Mouse (Mus musculus) CH12F3 (cell line): Measurements from ENCODE around the gene Chchd6.

Source experiments
- in situ Hi-C: fragments of 300-500 bp; cut with MboI; formaldehyde crosslinking; loops from 2 replicates; pipeline ENCODE4 v1.14.3; 2020; ENCODE audit warnings: low sequenced_read_pairs

Chchd6 gene

DNA sequence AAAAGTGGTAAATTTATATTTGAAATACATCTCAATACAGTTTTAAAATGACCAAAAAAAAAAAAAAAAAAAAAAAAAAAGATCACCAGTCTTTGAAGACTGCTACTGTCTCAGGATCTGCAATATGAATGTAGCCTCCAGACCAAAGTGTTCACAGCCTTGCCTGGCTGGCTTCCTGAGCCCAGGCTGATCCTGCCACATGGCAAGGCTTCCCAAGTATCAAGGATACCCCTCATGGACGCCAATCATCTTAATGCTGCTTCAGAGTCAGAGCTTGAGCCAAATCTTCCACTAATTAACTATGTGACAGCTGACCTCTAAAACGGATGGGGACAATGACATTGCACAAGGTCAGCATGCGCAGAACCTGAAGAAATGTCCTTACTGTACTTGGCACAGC, 3.9 kb downstream of the Chchd6 start:
- in situ Hi-C loops, result no loop called here

DNA sequence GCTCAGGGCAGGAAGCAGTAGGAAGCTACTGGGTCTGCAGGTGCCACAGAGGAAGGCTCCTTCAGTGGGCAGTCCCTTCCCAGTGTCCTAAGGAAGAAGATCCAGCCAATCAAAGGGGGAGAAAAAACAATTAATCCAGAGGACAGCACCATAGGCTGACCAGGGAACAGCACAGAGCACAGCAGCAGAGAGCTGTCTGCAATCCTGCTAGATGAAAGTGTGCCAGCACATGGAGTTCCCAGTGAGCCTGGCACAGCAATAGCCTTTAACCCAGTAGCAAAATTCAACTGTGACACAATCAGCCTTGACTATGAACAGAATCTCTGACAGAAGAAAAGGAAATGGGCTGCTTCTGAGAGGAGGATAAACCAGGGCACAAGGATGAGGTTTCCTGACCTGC, 9.8 kb downstream of the Chchd6 start:
- in situ Hi-C loops, result no loop called here

DNA sequence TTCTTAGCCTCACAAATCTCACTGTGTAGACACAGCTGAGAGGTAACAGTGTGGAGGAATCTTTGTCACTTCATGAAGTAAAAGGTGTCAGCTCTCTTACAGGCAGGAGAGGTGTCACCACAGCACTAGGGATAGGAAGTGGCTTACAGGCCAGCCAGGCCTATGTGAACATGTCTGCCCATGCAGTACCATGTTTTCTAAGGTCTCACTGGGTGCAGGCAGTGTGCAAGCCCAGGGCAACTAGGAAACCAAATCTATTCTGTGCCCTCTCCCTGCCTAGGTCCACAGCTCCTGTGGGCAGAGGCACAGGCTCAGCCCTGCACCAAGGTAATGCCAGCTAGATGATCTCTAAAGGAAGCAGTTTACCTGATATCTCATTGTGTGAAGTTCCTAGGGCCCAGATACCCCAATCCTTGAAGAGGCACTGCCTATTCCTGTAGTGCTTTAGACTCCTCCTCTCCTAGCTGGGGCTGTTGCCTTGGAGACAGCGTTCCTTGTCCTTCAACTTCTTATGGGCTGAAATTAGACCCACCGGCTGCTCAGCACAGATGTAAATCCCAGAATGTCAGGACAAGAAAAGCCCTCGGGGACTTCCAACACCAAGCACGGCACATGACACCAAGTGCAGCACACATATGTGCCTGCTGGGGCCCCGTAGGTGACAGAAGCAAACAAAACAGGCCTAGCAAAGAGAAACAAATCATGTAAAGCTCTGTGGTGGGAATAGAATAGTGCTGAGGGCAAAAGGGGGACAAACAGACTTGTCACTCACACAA, 10.6 kb downstream of the Chchd6 start:
- in situ Hi-C loops, result no loop called here

DNA sequence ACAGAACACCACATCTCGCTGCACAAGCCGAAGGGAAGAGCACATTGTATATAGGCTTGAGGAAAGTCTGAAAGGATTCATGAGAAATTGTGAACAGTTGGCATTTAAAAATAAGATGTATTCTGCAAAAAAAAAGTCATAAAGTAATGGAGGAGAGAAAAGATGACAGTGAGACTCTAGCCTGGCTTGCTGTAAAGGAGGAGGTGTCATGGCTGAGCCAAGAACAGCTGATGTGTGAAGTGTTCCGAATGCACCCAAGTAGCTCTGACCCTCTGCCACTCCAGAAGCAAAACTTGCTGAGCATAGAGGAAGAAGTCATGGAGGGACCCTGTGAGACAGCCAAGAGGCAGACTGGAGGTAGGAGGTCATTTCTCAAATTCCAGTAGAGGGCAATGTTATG, 12.3 kb downstream of the Chchd6 start:
- in situ Hi-C loops, result no loop called here

DNA sequence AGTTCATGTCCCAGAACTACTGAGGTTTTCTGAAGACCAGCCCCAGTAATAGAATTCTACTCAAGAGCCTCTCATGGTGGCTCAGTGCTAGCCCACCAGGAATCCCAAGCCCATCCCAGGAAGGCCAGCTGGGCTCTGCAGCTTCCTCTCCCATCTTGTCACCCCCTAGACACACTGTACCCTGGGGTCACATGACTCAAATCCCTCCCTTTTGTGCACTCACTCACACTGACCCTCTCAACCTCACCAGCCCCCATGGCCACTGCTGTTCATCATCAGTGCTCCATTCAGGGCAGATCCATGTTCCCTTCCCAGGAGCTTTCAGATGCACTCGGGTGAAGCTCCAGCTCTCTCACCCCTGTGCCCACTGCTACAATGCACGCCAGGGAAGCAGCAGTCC, 20.8 kb downstream of the Chchd6 start:
- in situ Hi-C loops, result no loop called here

DNA sequence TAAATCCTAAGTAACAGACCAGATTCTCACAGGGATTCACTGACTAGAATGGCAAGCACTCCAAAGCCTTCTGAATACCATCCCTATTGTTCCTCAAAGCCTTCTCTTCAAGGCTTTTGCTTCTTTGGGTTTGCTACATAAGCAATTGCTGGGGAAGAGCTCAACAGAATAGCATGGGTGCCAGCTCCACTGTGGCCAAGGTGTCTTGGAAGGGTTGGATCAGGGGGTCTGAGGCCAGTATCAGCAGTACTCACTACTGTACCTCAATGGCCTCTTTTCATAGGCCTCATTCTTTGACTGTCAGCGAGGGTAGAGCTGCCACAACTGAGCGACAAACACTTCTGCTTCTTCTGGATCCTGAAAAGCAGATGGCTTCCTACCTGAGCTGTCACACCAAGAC, 21.7 kb downstream of the Chchd6 start:
- in situ Hi-C loops, result no loop called here

DNA sequence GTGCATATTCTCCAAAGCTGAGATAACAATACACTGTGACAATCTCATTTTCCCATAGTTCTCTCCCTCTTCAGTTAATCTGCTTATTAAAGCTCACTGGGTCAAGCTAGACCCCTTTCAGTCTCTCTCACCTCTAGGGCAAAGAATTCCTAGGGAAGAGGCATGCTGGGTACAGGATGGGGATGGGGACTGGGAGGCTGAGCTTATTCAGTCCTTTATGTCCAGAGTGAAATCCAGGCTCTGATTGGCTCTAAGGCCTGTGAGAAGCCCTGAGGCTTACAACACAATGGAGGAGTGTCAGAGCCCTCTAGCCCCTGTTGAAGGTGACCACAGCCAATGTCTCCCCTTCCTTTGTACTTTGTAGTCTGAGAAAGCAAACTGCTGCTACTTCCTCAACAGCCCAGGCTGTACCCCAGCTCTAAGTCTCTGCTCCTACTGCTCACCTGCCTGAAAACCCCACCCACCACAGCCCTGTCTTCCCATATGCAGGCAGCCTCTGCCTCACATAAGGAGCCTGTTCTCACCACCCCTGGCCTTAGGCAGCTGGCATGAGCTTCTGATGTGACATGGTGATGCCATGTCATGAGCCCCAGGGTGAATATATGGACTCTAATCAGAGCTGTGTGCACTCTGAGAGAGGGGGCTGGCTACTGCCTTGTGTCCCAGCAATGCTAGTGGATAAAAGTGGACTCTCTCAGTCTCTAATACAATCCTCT, 22.4 kb downstream of the Chchd6 start:
- in situ Hi-C loops, result no loop called here

DNA sequence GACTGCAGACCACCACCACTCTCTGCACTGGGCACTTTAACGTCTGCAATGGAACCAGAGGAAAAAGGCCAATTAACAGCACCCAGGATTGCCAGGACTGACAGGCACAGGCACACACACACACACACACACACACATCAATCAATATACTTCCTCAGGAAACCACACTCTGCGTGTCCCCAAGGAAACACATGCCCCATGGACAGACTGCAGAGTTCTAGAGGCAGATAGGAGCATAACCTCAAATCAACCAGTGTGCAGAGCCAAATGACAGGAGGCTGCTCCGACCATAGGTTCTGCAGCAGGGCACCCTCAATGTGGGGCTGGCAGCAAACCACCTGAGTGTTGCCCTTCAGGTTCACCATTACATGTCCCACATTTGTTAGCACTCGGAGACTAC, 26.1 kb downstream of the Chchd6 start:
- in situ Hi-C loops, result no loop called here

DNA sequence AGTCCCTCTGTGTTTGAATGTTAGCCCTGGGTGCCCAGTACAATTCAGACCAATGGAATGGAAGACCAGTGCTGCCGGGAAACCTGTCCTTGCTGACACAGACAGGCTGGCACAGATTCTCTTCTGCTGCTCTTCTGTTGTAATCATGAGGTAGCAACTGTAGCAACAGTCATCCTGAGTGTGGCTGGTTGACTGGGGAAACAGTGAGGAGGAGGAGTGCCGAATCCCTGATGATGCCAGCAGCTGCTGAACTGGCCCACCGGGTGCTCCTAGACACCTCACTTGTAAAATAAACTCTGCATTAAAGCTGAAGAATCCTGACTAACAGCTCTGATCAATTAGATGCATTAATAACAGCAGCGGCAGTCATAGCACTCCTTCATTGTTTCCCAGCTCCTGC, 28.7 kb downstream of the Chchd6 start:
- in situ Hi-C loops, result no loop called here

DNA sequence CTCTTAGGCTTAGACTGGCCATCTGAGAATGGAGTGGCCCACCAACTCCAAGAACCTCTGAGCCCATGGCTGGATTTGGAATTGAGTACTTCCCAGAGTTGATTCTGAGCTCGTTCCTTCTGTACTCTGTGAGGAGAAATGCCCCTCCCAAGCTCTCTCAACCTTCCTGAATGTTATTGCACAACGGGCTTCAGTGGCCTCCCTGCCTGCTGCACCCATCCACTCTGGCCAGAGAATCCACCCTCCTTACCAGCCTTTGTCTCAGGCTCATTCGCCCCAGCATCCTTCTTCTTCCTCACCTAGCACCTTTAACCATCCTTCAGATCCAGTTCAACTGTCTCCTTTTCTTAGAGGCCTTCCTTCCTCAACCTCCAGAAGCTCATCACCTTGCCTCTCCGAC, 32.1 kb downstream of the Chchd6 start:
- in situ Hi-C loops, result no loop called here

DNA sequence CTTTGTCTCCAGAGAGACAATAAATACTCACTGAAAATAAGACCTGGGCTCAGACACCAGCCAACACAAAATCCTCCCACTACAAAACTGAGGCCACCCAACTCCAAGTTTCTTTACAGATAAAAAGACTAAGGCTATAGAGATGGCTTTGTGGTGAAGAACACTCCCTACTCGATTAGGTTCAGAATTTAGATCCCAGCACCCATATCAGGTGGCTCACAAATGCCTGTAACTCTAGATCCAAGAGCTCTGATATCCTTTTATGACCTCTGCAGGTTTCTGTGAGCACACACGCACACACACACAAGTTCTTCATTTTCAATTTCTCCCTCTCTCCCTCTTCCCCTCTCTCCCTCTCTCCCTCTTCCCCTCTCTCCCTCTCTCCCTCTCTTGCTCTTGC, 34.6 kb downstream of the Chchd6 start:
- in situ Hi-C loops, result no loop called here

DNA sequence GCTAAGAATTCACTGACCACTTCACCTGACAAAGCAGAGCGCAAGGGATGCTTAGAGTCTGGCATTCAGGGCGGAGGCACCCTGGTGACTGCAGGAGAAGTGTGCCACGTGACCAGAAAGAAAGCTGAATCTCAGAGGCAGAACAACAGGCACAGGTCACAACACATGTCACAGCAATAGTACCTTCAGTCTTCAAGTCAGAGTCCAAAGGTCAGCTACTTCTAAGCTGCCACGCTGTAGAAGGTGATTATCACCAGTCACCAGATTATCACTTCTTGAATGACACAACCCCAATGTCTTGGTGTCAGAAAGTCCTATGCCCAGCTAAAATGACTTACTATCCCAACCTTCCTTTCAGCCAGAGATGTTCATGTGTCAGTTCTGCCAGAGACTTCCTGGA, 37.8 kb downstream of the Chchd6 start:
- in situ Hi-C loops, result loop anchor here (10.0 kb wide), 1 partner anchor 623 kb away; no protein-coding TSS in a partner anchor

DNA sequence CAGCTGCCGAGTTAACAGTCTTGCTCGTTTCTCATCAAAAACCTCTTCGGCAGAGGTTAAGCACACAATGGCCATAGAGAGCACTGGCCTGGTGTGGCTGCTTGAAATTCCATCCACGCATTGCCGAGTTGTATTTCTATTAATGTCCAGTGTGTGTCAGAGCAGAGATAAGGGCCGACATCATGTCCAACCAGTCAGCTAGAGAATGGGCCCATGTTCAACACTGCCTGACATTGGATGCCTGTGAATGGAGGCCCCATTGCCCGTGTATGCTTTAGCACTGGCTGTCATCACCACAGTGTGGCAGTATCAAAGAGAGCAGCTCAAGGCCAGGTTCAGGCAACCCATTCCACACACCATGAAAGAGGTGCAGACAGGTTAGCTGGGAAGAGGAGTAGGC, 38.9 kb downstream of the Chchd6 start:
- in situ Hi-C loops, result loop anchor here (10.0 kb wide), 1 partner anchor 622 kb away; no protein-coding TSS in a partner anchor

DNA sequence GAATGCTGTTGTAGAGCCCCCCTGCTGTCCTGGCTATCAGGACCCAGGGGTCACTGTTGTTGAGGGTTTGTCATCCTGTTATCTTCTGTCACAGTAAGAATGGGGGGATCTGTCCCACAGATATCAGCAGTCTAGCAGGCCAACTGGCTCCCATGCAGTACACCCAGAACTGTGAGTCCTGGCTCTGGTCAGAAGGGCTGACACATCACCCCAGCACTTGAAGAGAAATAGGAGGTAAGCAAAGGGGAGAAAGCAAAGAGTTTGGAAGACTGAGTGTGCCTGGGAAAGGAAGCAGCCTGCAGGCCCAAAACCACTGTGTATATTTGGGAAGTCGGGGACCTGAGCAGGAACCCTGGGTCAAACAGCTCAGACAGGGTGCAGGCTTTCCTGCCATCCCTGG, 39.5 kb downstream of the Chchd6 start:
- in situ Hi-C loops, result loop anchor here (10.0 kb wide), 1 partner anchor 621 kb away; no protein-coding TSS in a partner anchor

DNA sequence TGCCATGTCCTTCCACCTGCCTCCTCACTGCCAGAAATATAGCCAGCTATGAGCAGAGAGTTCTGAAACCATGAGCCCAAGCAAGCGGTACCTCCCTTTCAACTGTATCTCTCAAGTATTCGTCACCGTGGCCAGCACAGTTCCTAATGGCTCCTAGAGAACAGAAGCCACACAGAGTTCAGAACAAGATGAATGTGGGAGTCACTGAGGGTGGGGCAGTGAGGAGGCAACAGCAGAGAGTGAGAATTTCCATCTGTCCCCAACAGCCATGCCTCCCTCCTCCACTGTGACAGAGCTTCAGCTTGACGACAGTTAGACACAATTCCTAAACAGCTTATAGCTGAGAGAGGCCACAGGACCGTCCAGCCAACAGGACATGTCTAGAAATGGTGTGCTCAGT, 41.4 kb downstream of the Chchd6 start:
- in situ Hi-C loops, result loop anchor here (10.0 kb wide), 1 partner anchor 619 kb away; no protein-coding TSS in a partner anchor

DNA sequence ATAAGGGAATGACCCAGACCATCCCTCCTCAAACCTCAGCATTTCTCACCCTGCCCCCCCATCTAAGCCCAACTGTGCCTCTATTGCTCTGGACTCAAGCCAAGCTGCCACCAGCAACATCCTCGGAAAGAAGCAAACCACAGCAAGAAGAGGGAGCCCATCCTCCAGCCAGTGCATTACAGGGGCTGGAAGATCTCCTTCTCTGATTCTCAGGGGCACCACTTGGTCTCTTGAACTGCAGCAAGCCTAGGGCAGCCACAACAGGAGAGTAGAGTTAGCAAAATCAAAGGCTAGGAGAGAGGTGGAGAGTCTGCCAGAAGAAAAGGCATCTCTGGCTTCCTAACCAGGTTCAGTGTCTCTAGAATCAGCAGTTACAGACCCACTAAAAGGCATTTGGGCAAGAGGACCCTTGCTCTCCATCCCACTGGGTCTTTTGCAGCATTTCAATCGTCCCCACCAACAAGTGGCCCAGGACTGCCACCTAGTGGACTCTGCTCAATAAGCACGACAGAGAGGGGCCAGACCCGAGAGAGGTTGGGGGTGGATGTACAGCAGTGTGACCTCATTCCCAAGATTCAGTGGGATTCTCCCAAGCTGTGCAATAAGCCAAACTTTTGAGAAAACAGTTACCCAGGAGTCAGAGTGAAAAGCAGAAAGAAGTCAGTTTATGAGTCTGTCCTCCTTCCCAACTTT, 42.3 kb downstream of the Chchd6 start:
- in situ Hi-C loops, result loop anchor here (10.0 kb wide), 1 partner anchor 618 kb away; no protein-coding TSS in a partner anchor

DNA sequence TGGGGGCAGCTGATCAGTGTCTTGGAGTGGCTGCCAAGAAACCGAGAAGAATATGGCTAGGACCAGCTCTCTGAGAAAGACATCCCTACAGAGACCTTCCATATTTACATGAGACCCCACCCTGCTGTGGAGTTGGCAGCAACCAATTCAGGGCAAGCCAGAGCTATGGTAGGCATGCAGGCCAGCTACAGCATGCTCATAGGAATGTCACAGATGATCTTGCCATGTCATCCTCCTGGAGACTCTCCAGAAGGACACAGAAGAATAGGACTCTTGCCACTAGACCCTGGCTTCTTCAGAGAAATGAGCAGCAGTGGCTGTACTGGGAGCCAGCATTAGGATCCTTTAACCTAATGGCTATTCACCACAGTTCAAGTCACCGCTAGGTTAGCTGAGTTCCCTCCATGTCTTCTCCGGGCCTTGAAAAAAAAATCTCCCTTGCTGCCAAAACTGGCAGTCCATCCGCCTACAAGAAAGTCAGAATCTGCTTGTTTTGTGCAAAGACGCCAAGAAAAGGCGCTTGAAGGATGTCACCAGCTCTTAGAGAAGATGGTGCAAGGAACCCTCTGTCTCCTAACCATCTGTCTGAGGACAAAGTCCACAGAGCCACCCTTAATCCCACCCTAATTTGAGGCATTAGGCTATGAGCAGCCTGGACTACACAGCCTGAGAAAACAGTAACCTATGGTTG, 43.0 kb downstream of the Chchd6 start:
- in situ Hi-C loops, result loop anchor here (10.0 kb wide), 1 partner anchor 618 kb away; no protein-coding TSS in a partner anchor

DNA sequence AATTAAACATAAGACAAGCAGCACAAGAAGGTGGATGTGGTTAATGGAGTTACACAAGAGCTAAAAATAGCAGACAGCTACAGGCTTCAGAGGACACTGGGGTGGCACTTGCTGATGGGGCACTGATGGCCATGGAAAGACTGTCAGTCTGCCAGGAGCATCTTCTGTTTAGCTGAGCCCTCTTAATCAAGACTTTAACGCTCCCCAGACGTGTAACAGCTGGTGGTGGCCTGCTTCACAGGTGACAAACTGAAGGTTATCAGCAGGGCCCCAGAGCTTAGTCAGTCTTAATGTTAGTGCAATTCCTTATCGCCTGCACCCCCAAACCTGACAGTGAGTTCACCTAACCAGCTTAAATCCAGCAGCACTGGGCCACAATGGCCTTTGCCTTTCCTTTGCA, 46.3 kb downstream of the Chchd6 start:
- in situ Hi-C loops, result no loop called here

DNA sequence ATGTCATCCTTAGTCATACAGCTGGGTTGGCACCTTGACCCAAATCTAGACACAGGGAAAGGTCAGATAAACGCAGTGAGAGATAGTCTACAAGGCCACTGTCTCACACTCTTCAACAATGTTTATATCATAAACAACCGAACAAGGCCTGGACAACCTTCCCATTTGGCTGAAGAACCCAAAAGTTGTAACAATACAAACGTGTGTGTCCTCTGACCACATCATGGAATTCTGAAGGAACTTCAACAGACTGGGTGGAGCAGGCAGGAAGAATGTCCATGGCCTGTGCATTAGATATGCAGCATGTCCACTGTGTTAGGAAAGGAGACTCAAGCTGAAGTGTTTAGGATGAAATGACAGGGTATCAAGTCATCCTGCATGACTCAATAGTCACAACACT, 47.5 kb downstream of the Chchd6 start:
- in situ Hi-C loops, result no loop called here

DNA sequence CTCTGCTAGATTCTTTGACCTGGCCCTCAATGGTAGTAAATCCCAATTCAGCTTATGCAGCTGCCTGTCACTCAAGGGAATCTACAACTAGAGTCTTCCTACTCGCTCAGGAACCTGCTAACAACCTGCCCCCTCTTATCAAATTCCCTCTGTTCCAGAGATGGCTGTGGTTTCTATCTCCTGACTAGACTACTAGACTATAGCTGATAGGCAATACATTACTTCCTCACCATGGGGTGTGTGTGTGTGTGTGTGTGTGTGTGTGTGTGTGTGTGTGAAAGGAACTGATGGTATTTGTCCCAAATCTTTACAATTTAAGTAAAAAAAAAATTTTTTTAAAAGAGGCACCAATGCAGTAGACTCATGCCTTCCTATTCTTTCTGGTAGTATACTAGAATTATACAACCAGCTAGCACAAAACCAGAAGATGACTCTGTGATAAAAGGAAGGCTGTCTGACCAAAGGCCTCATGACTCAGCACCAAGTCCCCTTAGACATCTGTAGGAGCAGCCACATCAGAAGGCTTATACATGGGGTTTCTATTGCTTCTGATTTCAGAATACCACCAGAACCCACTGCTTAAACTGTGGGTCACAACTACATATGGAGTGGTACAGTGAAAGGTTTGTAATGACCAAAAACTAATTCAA, 57.2 kb downstream of the Chchd6 start:
- in situ Hi-C loops, result no loop called here
